Mouse (Mus musculus) MEL (cell line): ENCODE measurements at regions not wholly inside any gene's neighbourhood (a gene's known extent, or its start where the extent isn't known, plus 50 kb on each side); places are given as distances from the start of the nearest gene placed in this dataset.

ENCODE experiments used
- DNase-seq: peaks from one replicate; pipeline ENCODE4 v3.0.0; 2011; ENCODE audit warnings: low read depth, low spot score
- H3K27ac ChIP-seq: 2 replicates; pipeline ENCODE4 v1.5.1; 2012; ENCODE audit warnings: low read depth, mild to moderate bottlenecking, control low read depth, low read length, moderate library complexity; ENCODE audit not compliant: control insufficient read depth
- H3K27me3 ChIP-seq, 2 experiments: fragments of 150-350 bp in 1 of 2; sonication (generic) in 1 of 2; 2 replicates each; pipeline ENCODE4 v1.6.1; 2012; ENCODE audit warnings: low read length in 2 of 2, mild to moderate bottlenecking in 2 of 2, improper control_type of control experiment in 1 of 2, moderate library complexity in 1 of 2; ENCODE audit not compliant: insufficient read depth in 2 of 2, control insufficient read depth in 1 of 2
- H3K36me3 ChIP-seq, 2 experiments: 2 replicates each; pipeline ENCODE4 v1.6.1; 2012 to 2014; ENCODE audit warnings: low read length in 2 of 2, improper control_type of control experiment in 1 of 2, inconsistent platforms in 1 of 2, mild to moderate bottlenecking in 1 of 2; ENCODE audit not compliant: insufficient read depth in 2 of 2, control insufficient read depth in 1 of 2
- H3K4me1 ChIP-seq, 2 experiments: fragments of 150-350 bp in 1 of 2; sonication (generic) in 1 of 2; 2 replicates each; pipeline ENCODE4 v1.6.1; 2012; ENCODE audit warnings: low read length in 2 of 2, improper control_type of control experiment in 1 of 2, mild to moderate bottlenecking in 1 of 2; ENCODE audit not compliant: insufficient read depth in 2 of 2, control insufficient read depth in 1 of 2
- H3K4me3 ChIP-seq, 2 experiments: fragments of 150-350 bp in 1 of 2; sonication (generic) in 1 of 2; 2 replicates each; pipeline ENCODE4 v1.5.1; 2012; ENCODE audit warnings: low read depth in 2 of 2, low read length in 2 of 2, mild to moderate bottlenecking in 2 of 2, moderate library complexity in 2 of 2, control low read depth in 1 of 2, improper control_type of control experiment in 1 of 2; ENCODE audit not compliant: control insufficient read depth in 1 of 2, insufficient read depth in 1 of 2
- H3K79me2 ChIP-seq: 2 replicates; pipeline ENCODE4 v1.6.1; 2012; ENCODE audit warnings: mild to moderate bottlenecking, low read length, moderate library complexity; ENCODE audit not compliant: control insufficient read depth, poor library complexity, insufficient read depth
- H3K9ac ChIP-seq: 2 replicates; pipeline ENCODE4 v1.6.1; 2012; ENCODE audit warnings: low read depth, mild to moderate bottlenecking, control low read depth, low read length, moderate library complexity; ENCODE audit not compliant: control insufficient read depth, poor library complexity, severe bottlenecking
- H3K9me3 ChIP-seq: fragments of 150-350 bp; sonication (generic); replicated peaks from 2 replicates; pipeline ENCODE4 v1.6.1; 2012; ENCODE audit warnings: mild to moderate bottlenecking, low read length, improper control_type of control experiment, moderate library complexity; ENCODE audit not compliant: insufficient read depth
- BHLHE40 ChIP-seq: IDR thresholded peaks from 2 replicates; pipeline ENCODE4 v1.6.1; 2012; ENCODE audit warnings: low read depth, mild to moderate bottlenecking, inconsistent platforms, low read length, improper control_type of control experiment, borderline replicate concordance
- E2F4 ChIP-seq: IDR thresholded peaks from 2 replicates; pipeline ENCODE4 v1.6.1; 2011; ENCODE audit warnings: low read depth, low read length, improper control_type of control experiment, borderline replicate concordance
- EP300 ChIP-seq, 2 experiments: IDR thresholded peaks; 2 replicates each; pipeline ENCODE4 v1.6.1; 2011; ENCODE audit warnings: improper control_type of control experiment in 2 of 2, low read length in 2 of 2, low read depth in 1 of 2, mild to moderate bottlenecking in 1 of 2
- ETS1 ChIP-seq: IDR thresholded peaks from 2 replicates; pipeline ENCODE4 v1.6.1; 2012; ENCODE audit warnings: low read depth, mild to moderate bottlenecking, inconsistent platforms, low read length, improper control_type of control experiment, moderate library complexity
- JUND ChIP-seq: IDR thresholded peaks from 2 replicates; pipeline ENCODE4 v1.6.1; 2011; ENCODE audit warnings: low read depth, mild to moderate bottlenecking, improper control_type of control experiment, low read length
- MAFK ChIP-seq: IDR thresholded peaks from 2 replicates; pipeline ENCODE4 v1.6.1; 2011; ENCODE audit warnings: low read depth, mild to moderate bottlenecking, low read length, improper control_type of control experiment, borderline replicate concordance
- MAX ChIP-seq: IDR thresholded peaks from 2 replicates; pipeline ENCODE4 v1.6.1; 2011; ENCODE audit warnings: low read length, improper control_type of control experiment
- MAZ ChIP-seq: IDR thresholded peaks from 2 replicates; pipeline ENCODE4 v1.6.1; 2012; ENCODE audit warnings: low read depth, mild to moderate bottlenecking, inconsistent platforms, low read length, improper control_type of control experiment
- MEF2A ChIP-seq: IDR thresholded peaks from 2 replicates; pipeline ENCODE4 v1.6.1; 2014; ENCODE audit warnings: low read depth, mild to moderate bottlenecking, inconsistent platforms, low read length, improper control_type of control experiment; ENCODE audit not compliant: poor library complexity, insufficient replicate concordance, severe bottlenecking; ENCODE audit errors: extremely low read depth
- MXI1 ChIP-seq: IDR thresholded peaks from 2 replicates; pipeline ENCODE4 v1.6.1; 2011; ENCODE audit warnings: mild to moderate bottlenecking, low read depth, low read length, improper control_type of control experiment
- MYB ChIP-seq: IDR thresholded peaks from 2 replicates; pipeline ENCODE4 v1.6.1; 2011; ENCODE audit warnings: mild to moderate bottlenecking, low read depth, low read length, improper control_type of control experiment
- MYC ChIP-seq: IDR thresholded peaks from 2 replicates; pipeline ENCODE4 v1.6.1; 2011; ENCODE audit warnings: low read depth, mild to moderate bottlenecking, low read length, improper control_type of control experiment, moderate library complexity
- NRF1 ChIP-seq: IDR thresholded peaks from 2 replicates; pipeline ENCODE4 v1.6.1; 2014; ENCODE audit warnings: low read depth, mild to moderate bottlenecking, inconsistent platforms, low read length, improper control_type of control experiment, moderate library complexity; ENCODE audit not compliant: poor library complexity, insufficient read depth, severe bottlenecking
- POLR2A ChIP-seq, 2 experiments: IDR thresholded peaks; 2 replicates each; pipeline ENCODE4 v1.6.1; 2011 to 2012; ENCODE audit warnings: low read length in 2 of 2, mild to moderate bottlenecking in 2 of 2, control low read depth in 1 of 2, improper control_type of control experiment in 1 of 2, low read depth in 1 of 2, moderate library complexity in 1 of 2; ENCODE audit not compliant: control insufficient read depth in 1 of 2, insufficient read depth in 1 of 2, poor library complexity in 1 of 2
- POLR2AphosphoS2 ChIP-seq: IDR thresholded peaks from 2 replicates; pipeline ENCODE4 v1.6.1; 2011; ENCODE audit warnings: low read length, improper control_type of control experiment
- SIN3A ChIP-seq: IDR thresholded peaks from 2 replicates; pipeline ENCODE4 v1.6.1; 2012; ENCODE audit warnings: low read length, improper control_type of control experiment, inconsistent platforms
- TCF12 ChIP-seq: IDR thresholded peaks from 2 replicates; pipeline ENCODE4 v1.6.1; 2014; ENCODE audit warnings: low read depth, mild to moderate bottlenecking, inconsistent platforms, low read length, improper control_type of control experiment, moderate library complexity
- USF2 ChIP-seq, 2 experiments: IDR thresholded peaks; 2 replicates each; pipeline ENCODE4 v1.6.1; 2011 to 2012; ENCODE audit warnings: improper control_type of control experiment in 2 of 2, low read length in 2 of 2, borderline replicate concordance in 1 of 2, inconsistent platforms in 1 of 2, low read depth in 1 of 2, mild to moderate bottlenecking in 1 of 2; ENCODE audit not compliant: insufficient read depth in 1 of 2
- ZKSCAN1 ChIP-seq: IDR thresholded peaks from 2 replicates; pipeline ENCODE4 v1.6.1; 2012; ENCODE audit warnings: low read depth, mild to moderate bottlenecking, inconsistent platforms, low read length, improper control_type of control experiment, moderate library complexity

GRCm38 (mm10) chr8:8779931-8780330 is 89.6 kb upstream of the Arglu1 start:
- Histone ChIP-seq H3K9ac (no peak overlapping the region), H3K36me3 (no peaks in the 10 kb centered on the region), H3K9me3 (no peaks in the 10 kb centered on the region), H3K27me3 (no peaks in the 10 kb centered on the region), H3K4me1 (no peaks in the 10 kb centered on the region), H3K79me2 (no peaks in the 10 kb centered on the region), H3K27ac (no peak overlapping the region), H3K4me3 (no peak overlapping the region)
- no peak for DNase-seq
- TF ChIP-seq MAFK (no peak), MYC (no peak), BHLHE40 (no peak), E2F4 (no peak), EP300 (IDR thresholded peaks at IDR 0.05; ENCODE audit: low read depth in 1 of 2, low read length in 2 of 2) (no peak)

- no peaks in the 10 kb centered on the region for H3K27me3 ChIP-seq
- no peaks in the 10 kb centered on the region for H3K4me1 ChIP-seq
- H3K4me3 ChIP-seq = no peak overlapping the region
- no peak overlapping the region for H3K9ac ChIP-seq
- H3K9me3 ChIP-seq = no peaks in the 10 kb centered on the region
- DNase-seq = no peak
- no peaks in the 10 kb centered on the region for H3K36me3 ChIP-seq
- no peak for TF ChIP-seq MYB
- no peak for TF ChIP-seq NRF1
- no peak for TF ChIP-seq SIN3A
- TF ChIP-seq MAZ = no peak
- TF ChIP-seq JUND = no peak
- TF ChIP-seq ZKSCAN1 = no peak
- no peak for TF ChIP-seq ETS1
- TF ChIP-seq POLR2A (IDR thresholded peaks at IDR 0.05; ENCODE audit: control insufficient read depth in 1 of 2, insufficient read depth in 1 of 2, low read depth in 1 of 2, low read length in 2 of 2, poor library complexity in 1 of 2) = no peak
- TF ChIP-seq POLR2AphosphoS2 = no peak
- no peak for TF ChIP-seq BHLHE40
- TF ChIP-seq USF2 (IDR thresholded peaks at IDR 0.05; ENCODE audit: borderline replicate concordance in 1 of 2, insufficient read depth in 1 of 2, low read depth in 1 of 2, low read length in 2 of 2) = no peak
- no peak for TF ChIP-seq E2F4
- no peak for TF ChIP-seq MAX
- no peak for TF ChIP-seq TCF12
- no peak for TF ChIP-seq MXI1
- no peak for TF ChIP-seq MEF2A
- H3K27ac ChIP-seq = no peak overlapping the region
- no peaks in the 10 kb centered on the region for H3K79me2 ChIP-seq
Observed at GRCm38 (mm10) chr8:8774496-8775015, 84.2 kb upstream of the Arglu1 start.
